Mouse (Mus musculus): Measurements from ENCODE around the gene Cers6. TPM values are rescaled to one million over a fixed set of nuclear protein-coding genes. Genes with fewer than 3 reads are reported as not detected.

Gene Cers6
- polyA plus RNA-seq, 1 experiment from 2014 or later: 25.4 TPM

DNA sequence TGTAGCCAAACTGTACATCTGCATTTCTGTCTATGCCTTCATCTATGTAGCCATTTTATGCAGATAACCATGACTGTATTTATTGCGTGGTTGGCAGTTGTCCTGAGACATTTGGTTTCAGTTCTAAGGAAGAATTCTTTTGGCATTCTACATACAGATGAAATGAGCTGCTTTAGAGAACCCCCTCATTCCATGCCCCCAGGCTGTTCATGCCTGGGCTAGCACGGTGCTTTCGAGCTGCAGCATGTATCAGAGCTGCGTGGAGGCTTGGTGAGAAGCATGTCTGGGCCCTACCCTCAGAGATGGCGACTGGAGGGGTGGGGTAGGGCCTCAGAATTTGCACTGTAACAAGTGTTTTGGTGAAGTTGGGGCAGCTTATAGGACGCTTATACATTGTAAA is 64.3 kb downstream of the Cers6 start:
- Histone ChIP-seq H3K27ac (ENCODE audit: poor library complexity, severe bottlenecking) (no peak overlapping the region), H3K4me1 (replicated peaks) (no peaks in the 10 kb centered on the region), H3K9me3 (replicated peaks) (no peaks in the 10 kb centered on the region), H3K9ac (no peak overlapping the region), H3K27me3 (replicated peaks) (no peaks in the 10 kb centered on the region), H3K4me2 (no peak overlapping the region), H3K4me3 (no peak overlapping the region), H3K36me3 (no peaks in the 10 kb centered on the region)
- ATAC-seq (ENCODE audit: insufficient number of reproducible peaks, low FRiP score): no peak
- WGBS: 84% methylated on average over 6 of the region's 6 CpGs

DNA sequence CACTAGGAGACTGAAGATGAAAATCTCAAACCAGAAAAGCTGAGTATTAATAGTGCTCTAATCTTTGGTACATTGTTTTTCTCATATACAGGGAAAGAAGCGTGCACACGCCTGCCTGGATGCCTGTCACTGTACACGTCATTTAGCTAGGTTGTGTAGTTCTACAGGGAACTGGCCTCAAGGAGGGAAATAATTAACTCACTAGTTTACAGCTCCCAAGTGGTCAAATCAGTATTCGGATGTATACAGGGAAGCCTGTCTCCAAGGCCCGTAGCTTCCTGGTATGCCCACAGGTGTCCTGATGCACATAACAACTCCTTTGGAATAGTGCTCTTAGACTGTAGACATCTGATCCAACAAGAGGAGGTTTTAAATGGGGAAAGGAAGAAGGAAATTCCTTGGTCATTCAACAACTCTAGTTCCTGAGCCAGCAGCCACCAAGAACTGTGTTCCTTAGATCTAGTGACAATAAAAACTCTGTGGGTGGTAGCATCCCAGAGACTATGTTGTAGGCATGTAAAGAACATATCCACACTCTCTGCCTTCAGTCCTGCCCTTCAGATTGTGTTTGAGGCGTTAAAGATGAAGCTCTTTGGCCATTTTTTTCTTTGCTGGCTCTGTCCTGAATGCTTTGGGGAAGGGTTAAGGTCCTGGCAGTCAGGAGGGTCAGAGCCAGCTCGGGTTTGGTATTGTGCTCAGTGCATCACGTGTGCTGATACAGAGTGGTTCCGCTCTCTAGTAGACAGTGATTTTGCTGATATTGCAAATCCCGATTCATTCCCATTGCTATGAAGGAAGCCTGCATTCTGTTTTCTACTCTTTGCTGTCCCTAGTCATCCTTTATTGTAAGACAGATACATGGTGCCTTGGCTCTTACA is 65.9 kb downstream of the Cers6 start:
- H3K27ac ChIP-seq (ENCODE audit: poor library complexity, severe bottlenecking): no peak overlapping the region
- no peak overlapping the region for H3K4me2 ChIP-seq
- no peaks in the 10 kb centered on the region for H3K27me3 ChIP-seq (replicated peaks)
- 83% methylated on average over 10 of the region's 10 CpGs for WGBS
- no peak overlapping the region for H3K9ac ChIP-seq
- no peaks in the 10 kb centered on the region for H3K9me3 ChIP-seq (replicated peaks)
- 0 out of 2 replicates have a peak, but pooled peaks cover 3% of the 10 kb centered on the region for H3K4me1 ChIP-seq (replicated peaks)
- H3K4me3 ChIP-seq: no peak overlapping the region
- H3K36me3 ChIP-seq: no peaks in the 10 kb centered on the region
- ATAC-seq (ENCODE audit: insufficient number of reproducible peaks, low FRiP score): no peak

DNA sequence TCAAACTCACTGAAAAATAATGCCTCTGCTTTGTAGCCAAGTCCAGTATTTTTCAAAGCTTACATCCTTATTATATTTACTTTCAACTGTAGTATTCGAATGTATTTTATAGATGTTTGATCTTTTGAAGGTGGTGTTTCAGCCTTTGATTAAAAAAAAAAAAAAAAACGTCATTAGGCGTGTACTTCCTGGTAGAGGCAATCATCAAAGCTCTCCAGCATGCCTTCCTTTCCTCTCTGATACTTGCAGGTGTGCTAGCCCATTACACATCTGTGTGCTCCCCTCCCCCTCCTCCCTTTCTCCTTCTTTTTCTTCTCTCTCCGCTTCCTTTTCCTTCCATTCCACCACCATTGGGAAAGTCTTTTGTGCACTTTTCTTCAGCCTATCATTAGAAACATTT is 71.0 kb downstream of the Cers6 start:
- no peak overlapping the region for H3K27ac ChIP-seq (ENCODE audit: poor library complexity, severe bottlenecking)
- peaks cover 37% of the 10 kb centered on the region for H3K4me1 ChIP-seq (replicated peaks)
- 69% methylated on average over 4 of the region's 4 CpGs for WGBS
- peaks cover 1% of the 10 kb centered on the region; the same call in 1 of the 2 replicates for H3K36me3 ChIP-seq
- no peaks in the 10 kb centered on the region for H3K27me3 ChIP-seq (replicated peaks)
- H3K4me2 ChIP-seq: no peak overlapping the region
- no peak overlapping the region for H3K9ac ChIP-seq
- no peak overlapping the region for H3K4me3 ChIP-seq
- no peak for ATAC-seq (ENCODE audit: insufficient number of reproducible peaks, low FRiP score)
- no peaks in the 10 kb centered on the region; the same call in 1 of the 2 replicates for H3K9me3 ChIP-seq (replicated peaks)

DNA sequence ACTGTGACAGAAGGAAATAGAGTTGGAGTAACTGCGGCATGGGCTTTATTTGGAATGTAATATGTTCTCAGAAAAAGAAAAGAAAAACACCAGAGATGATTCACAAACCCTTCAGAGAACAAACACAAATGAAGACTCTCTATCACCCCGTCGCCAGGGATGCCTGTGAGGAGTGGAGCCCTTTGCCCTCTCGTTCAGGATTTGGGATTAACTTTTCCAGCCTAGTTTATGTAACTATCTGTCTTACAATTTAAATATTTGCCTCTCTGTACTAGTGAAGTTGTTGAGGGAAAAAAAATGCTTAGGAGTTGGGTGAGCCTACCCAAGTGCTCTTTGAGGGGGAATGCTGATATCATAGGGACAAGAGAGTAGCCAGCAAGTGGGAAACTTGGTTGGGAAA is 71.4 kb downstream of the Cers6 start:
- Histone ChIP-seq H3K4me3 (no peak overlapping the region), H3K4me2 (no peak overlapping the region), H3K9me3 (replicated peaks) (no peaks in the 10 kb centered on the region; the same call in 1 of the 2 replicates), H3K27me3 (replicated peaks) (no peaks in the 10 kb centered on the region), H3K4me1 (replicated peaks) (peaks cover 37% of the 10 kb centered on the region), H3K9ac (no peak overlapping the region), H3K36me3 (peaks cover 5% of the 10 kb centered on the region; the same call in 1 of the 2 replicates), H3K27ac (ENCODE audit: poor library complexity, severe bottlenecking) (no peak overlapping the region)
- no peak for ATAC-seq (ENCODE audit: insufficient number of reproducible peaks, low FRiP score)
- 81% methylated on average over 4 of the region's 4 CpGs for WGBS

DNA sequence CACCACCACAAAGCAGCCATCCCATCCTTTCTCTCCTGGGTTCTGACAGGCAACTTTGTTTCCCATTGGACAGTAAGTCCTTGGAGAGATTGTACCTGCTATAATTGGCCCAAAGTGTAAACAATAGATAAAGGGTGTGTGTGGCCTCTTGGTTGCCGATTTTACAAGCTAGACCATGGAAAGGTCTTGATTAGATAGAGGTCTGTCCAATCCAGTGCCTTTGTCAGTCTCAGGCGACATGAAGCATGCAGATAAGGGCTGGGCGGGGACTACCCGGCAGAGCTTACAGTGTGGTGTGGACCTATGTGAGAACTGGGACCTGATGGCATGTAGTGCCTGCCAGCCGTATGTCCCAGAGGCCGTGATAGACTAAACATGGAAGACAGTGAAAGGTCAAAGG is 73.4 kb downstream of the Cers6 start:
- Histone ChIP-seq H3K9ac (no peak overlapping the region), H3K36me3 (peaks cover 5% of the 10 kb centered on the region; the same call in 1 of the 2 replicates), H3K27me3 (replicated peaks) (no peaks in the 10 kb centered on the region), H3K4me2 (peak overlapping the region; percentile 35), H3K4me3 (no peak overlapping the region), H3K27ac (ENCODE audit: poor library complexity, severe bottlenecking) (peak overlapping the region; percentile 55), H3K9me3 (replicated peaks) (no peaks in the 10 kb centered on the region; the same call in 1 of the 2 replicates), H3K4me1 (replicated peaks) (peaks cover 37% of the 10 kb centered on the region)
- ATAC-seq (ENCODE audit: insufficient number of reproducible peaks, low FRiP score): peak; percentile 94
- WGBS: 6% methylated on average over 6 of the region's 6 CpGs

DNA sequence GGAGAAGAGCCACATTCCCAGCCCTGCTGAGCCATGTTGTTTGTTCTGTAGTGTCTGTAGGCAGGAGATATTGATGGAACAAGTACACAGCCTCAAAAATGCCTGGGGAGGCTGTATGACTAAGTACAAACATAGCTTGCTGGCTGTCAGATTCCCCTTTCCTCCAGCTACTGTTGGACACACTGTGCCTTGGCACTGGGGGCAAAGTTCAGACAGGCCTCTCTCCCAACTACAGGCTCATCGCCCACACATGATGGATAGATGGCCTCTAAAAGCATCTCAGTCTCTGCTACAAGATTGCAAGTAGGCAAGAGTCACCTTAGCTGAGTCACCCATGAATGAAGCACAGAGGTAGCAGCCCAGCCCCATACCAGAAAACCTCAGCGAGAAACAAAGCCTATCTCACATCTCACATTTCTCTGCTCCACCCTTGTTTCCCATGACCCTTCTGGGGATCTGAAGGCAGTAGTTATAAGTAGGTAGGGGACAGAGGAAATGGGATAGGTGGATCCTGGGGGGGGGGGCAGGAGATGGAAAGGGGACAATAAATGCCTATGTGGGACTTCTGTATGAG is 74.6 kb downstream of the Cers6 start:
- H3K4me3 ChIP-seq: no peak overlapping the region
- peak; percentile 58 for ATAC-seq (ENCODE audit: insufficient number of reproducible peaks, low FRiP score)
- no peak overlapping the region for H3K27ac ChIP-seq (ENCODE audit: poor library complexity, severe bottlenecking)
- H3K4me2 ChIP-seq: no peak overlapping the region
- no peak overlapping the region for H3K9ac ChIP-seq
- H3K4me1 ChIP-seq (replicated peaks): peaks cover 37% of the 10 kb centered on the region
- peaks cover 5% of the 10 kb centered on the region; the same call in 1 of the 2 replicates for H3K36me3 ChIP-seq
- WGBS: 68% methylated on average over 2 of the region's 2 CpGs
- no peaks in the 10 kb centered on the region; the same call in 1 of the 2 replicates for H3K9me3 ChIP-seq (replicated peaks)
- H3K27me3 ChIP-seq (replicated peaks): no peaks in the 10 kb centered on the region

DNA sequence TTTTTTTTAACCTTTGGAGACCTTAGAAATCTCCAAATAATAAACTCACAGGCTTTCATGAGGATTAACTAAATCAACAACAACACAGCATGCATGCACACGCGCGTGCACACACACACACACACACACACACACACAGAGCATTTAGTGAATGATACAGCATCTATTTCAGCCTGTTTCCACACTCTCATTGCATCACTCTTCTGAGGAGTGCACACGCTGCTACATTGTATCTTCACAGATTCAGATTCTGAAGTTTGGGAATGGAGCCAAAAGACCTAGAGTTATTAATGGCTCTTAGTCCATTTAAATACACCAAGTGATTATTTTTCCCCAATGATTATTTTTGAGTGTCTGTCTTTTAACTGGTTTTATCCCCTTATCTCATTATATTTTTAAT is 75.5 kb downstream of the Cers6 start:
- H3K4me1 ChIP-seq (replicated peaks): peaks cover 34% of the 10 kb centered on the region
- H3K9me3 ChIP-seq (replicated peaks): no peaks in the 10 kb centered on the region; the same call in 1 of the 2 replicates
- no peak for ATAC-seq (ENCODE audit: insufficient number of reproducible peaks, low FRiP score)
- no peak overlapping the region for H3K4me3 ChIP-seq
- no peak overlapping the region for H3K9ac ChIP-seq
- WGBS: 78% methylated on average over 4 of the region's 4 CpGs
- no peak overlapping the region for H3K4me2 ChIP-seq
- H3K27ac ChIP-seq (ENCODE audit: poor library complexity, severe bottlenecking): no peak overlapping the region
- H3K27me3 ChIP-seq (replicated peaks): no peaks in the 10 kb centered on the region
- peaks cover 5% of the 10 kb centered on the region; the same call in 1 of the 2 replicates for H3K36me3 ChIP-seq

DNA sequence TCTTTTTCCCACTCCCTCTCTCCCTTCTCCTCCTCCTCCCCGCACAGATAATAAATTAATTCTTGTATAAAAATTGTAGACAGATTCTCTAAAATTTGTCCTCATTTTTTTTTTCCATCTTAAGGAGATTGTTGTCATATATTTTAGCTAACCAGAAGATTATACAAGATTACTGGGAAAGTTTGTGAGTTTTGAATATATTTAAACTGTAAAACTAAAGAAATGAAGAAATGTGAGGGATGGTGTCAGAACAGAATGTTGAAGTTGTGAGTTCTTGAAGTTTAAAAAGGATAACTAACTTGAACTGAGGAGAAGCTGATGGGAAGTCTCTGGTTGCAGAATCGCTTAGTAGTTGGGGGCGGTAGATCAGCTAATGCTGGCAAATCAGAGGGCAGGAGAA is 76.6 kb downstream of the Cers6 start:
- no peak overlapping the region for H3K9ac ChIP-seq
- H3K4me2 ChIP-seq: no peak overlapping the region
- H3K27ac ChIP-seq (ENCODE audit: poor library complexity, severe bottlenecking): no peak overlapping the region
- WGBS: 95% methylated on average over 3 of the region's 3 CpGs
- H3K36me3 ChIP-seq: peaks cover 5% of the 10 kb centered on the region; the same call in 1 of the 2 replicates
- peaks cover 34% of the 10 kb centered on the region for H3K4me1 ChIP-seq (replicated peaks)
- H3K27me3 ChIP-seq (replicated peaks): no peaks in the 10 kb centered on the region
- no peak for ATAC-seq (ENCODE audit: insufficient number of reproducible peaks, low FRiP score)
- H3K9me3 ChIP-seq (replicated peaks): no peaks in the 10 kb centered on the region; the same call in 1 of the 2 replicates
- H3K4me3 ChIP-seq: no peak overlapping the region

DNA sequence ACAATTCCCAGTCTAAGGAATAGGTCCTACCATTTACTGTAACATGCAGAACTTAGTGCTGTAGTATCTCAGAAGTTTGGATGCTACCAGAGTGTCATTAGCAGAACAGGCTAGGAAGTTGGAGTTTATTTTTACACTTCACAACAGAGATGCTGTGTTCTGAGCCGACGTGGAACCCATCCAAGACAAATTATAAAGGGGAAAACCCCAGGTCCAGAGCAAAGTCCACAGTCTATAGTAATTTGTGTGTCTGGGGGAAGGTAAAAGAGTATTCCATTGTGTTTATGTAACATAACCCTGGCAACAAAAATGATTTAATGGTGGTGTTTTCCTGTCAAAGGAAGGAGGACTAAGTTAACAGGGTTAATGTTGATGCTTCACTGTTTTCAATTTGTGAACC is 83.7 kb downstream of the Cers6 start:
- peaks cover 28% of the 10 kb centered on the region for H3K4me1 ChIP-seq (replicated peaks)
- no peak overlapping the region for H3K27ac ChIP-seq (ENCODE audit: poor library complexity, severe bottlenecking)
- no peak overlapping the region for H3K4me2 ChIP-seq
- H3K9me3 ChIP-seq (replicated peaks): no peaks in the 10 kb centered on the region
- H3K9ac ChIP-seq: no peak overlapping the region
- H3K27me3 ChIP-seq (replicated peaks): no peaks in the 10 kb centered on the region
- WGBS: 60% methylated on average over 2 of the region's 2 CpGs
- H3K4me3 ChIP-seq: no peak overlapping the region
- H3K36me3 ChIP-seq: peaks cover 6% of the 10 kb centered on the region; the same call in 1 of the 2 replicates
- no peak for ATAC-seq (ENCODE audit: insufficient number of reproducible peaks, low FRiP score)

DNA sequence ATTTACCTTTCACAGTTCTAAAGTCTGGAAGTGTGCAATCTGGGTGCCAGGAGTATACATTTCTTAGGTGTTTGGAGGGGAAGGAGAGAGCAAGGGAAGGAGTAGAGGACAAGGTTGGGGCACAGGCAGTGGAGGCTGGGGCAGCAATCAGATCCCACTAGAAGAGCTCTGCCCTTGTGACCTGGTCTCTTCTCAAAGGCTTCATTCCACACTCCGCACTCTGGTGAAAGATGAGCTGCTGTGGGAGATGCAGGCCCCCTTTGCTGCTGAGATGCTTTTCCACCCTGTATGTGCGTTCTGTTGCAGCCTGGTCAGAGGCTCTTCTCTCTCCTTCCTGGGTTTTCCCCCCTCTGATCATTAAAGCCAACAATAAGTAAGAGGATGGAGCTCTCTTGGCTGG is 84.7 kb downstream of the Cers6 start:
- H3K9ac ChIP-seq: no peak overlapping the region
- no peak for ATAC-seq (ENCODE audit: insufficient number of reproducible peaks, low FRiP score)
- H3K27ac ChIP-seq (ENCODE audit: poor library complexity, severe bottlenecking): peak overlapping the region; percentile 2; the same call in 1 of the 2 replicates
- H3K9me3 ChIP-seq (replicated peaks): no peaks in the 10 kb centered on the region
- WGBS: 56% methylated on average over 2 of the region's 2 CpGs
- peaks cover 9% of the 10 kb centered on the region for H3K36me3 ChIP-seq
- H3K27me3 ChIP-seq (replicated peaks): no peaks in the 10 kb centered on the region
- H3K4me3 ChIP-seq: no peak overlapping the region
- peaks cover 31% of the 10 kb centered on the region for H3K4me1 ChIP-seq (replicated peaks)
- H3K4me2 ChIP-seq: no peak overlapping the region

DNA sequence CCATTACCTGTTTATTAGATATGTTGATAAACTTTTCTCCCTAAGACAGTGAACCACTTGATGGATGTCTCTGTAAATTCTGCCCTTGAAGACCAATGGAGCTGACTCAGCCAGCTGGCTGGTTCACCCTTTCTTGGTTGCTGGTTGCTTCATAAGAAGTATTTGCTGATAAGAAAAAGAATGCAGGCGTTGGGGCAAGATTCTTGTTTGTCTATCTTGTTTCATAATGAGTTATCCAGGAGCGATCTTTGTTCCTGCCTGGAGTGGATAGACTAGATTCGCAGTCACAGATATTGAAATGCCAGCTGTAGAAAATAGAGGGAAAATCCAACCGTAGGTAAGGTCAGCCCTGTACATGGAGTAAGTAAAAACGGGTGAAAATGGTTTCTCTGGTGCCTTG is 85.6 kb downstream of the Cers6 start:
- Histone ChIP-seq H3K9ac (no peak overlapping the region), H3K4me2 (no peak overlapping the region), H3K4me1 (replicated peaks) (peaks cover 31% of the 10 kb centered on the region), H3K4me3 (no peak overlapping the region), H3K27ac (ENCODE audit: poor library complexity, severe bottlenecking) (no peak overlapping the region), H3K27me3 (replicated peaks) (no peaks in the 10 kb centered on the region), H3K9me3 (replicated peaks) (0 out of 2 replicates have a peak, but pooled peaks cover 2% of the 10 kb centered on the region), H3K36me3 (peaks cover 16% of the 10 kb centered on the region)
- no peak for ATAC-seq (ENCODE audit: insufficient number of reproducible peaks, low FRiP score)
- WGBS: 70% methylated on average over 5 of the region's 5 CpGs

Measured in heart, embryonic 12.5 days (tissue).